10 mouse cellular contexts compared by ENCODE assay signal in the genomic region with DNA sequence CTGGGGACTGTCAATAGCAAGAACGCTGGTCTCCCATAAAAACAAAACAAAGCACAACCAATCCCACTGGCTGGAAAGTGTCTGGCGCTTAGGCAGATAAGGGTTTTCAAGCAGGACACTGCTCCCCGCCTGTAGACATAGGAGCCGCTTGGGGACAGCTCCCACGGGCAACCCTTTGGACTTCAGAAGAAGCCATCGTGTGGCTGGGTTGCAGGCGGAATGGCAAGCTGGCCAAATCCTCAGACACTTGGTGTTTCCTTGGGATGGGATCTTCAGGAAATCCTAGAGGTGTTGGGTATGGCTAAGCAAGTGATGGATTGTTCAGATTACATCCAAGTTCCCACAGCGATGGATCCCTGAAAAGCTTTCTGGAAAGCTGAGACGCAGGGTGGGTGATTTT. TPM values are rescaled to one million over a fixed set of nuclear protein-coding genes. Genes with fewer than 3 reads are reported as not detected.
DNase-seq lines count a peak whose midpoint lies in the region; ATAC-seq lines count a peak whose summit lies in the region.
"Had no signal": no experiment of that assay in that cellular context is flagged by ENCODE, and none has a peak within 500 bp of the region (broad histone marks: within the 10 kb centered on the region; RNA-seq: fewer than 3 reads in every experiment).

No protein-coding gene starts in this region.

- peaks cover 24% of the 10 kb centered on the region for H3K4me1 ChIP-seq in kidney, embryonic 15.5 days
- H3K4me1 ChIP-seq in embryonic facial prominence, embryonic 11.5 days (ENCODE audit: control insufficient read depth, insufficient read depth, low read length), result peaks cover 2% of the 10 kb centered on the region; the same call in 1 of the 2 replicates
- H3K4me1 ChIP-seq in intestine, embryonic 15.5 days (replicated peaks), result peaks cover 14% of the 10 kb centered on the region
- H3K4me1 ChIP-seq in neural tube, embryonic 11.5 days (ENCODE audit: control insufficient read depth, insufficient read depth, low read length), result 0 out of 2 replicates have a peak, but pooled peaks cover 2% of the 10 kb centered on the region

- no peak for ATAC-seq in kidney, embryonic 15.5 days (replicated peaks; ENCODE audit: low FRiP score)
- ATAC-seq in embryonic facial prominence, embryonic 11.5 days (replicated peaks; ENCODE audit: insufficient number of reproducible peaks, low FRiP score, low TSS enrichment, low read depth), result no peak
- no peak for ATAC-seq in intestine, embryonic 15.5 days
- ATAC-seq in neural tube, embryonic 11.5 days (ENCODE audit: insufficient read depth, low FRiP score, low TSS enrichment), result no peak
- no peak for ATAC-seq in erythroblast, adult 5-6 weeks (replicated peaks; ENCODE audit: low FRiP score, poor library complexity, severe bottlenecking)

- H3K9ac ChIP-seq in kidney, embryonic 15.5 days, result peak overlapping the region; percentile 46
- peak overlapping the region; percentile 67 for H3K9ac ChIP-seq in embryonic facial prominence, embryonic 11.5 days (replicated peaks; ENCODE audit: low read length)
- H3K9ac ChIP-seq in intestine, embryonic 15.5 days, result no peak overlapping the region
- peak overlapping the region; percentile 80 for H3K9ac ChIP-seq in neural tube, embryonic 11.5 days (ENCODE audit: low read length)
- H3K9ac ChIP-seq: liver, embryonic 14.5 days had no signal

- H3K36me3 ChIP-seq in kidney, embryonic 15.5 days, result peaks cover 10% of the 10 kb centered on the region
- no peaks in the 10 kb centered on the region for H3K36me3 ChIP-seq in embryonic facial prominence, embryonic 11.5 days (replicated peaks; ENCODE audit: control insufficient read depth, insufficient read depth, low read depth, low read length)
- no peaks in the 10 kb centered on the region for H3K36me3 ChIP-seq in intestine, embryonic 15.5 days
- no peaks in the 10 kb centered on the region for H3K36me3 ChIP-seq in neural tube, embryonic 11.5 days (ENCODE audit: control insufficient read depth, insufficient read depth, low read length)

- DNase-seq in kidney, postnatal 4 days, result no peak
- no peak for DNase-seq in embryonic facial prominence, embryonic 11.5 days (ENCODE audit: low spot score)
- DNase-seq in neural tube, embryonic 11.5 days (ENCODE audit: low spot score), result peak; percentile 34
- DNase-seq in T-cell, adult 2 months (ENCODE audit: low spot score), result no peak
- no peak for DNase-seq in kidney, adult 8-10 months

- H3K4me3 ChIP-seq in kidney, embryonic 15.5 days (replicated peaks), result peak overlapping the region; percentile 59
- H3K4me3 ChIP-seq in embryonic facial prominence, embryonic 11.5 days (ENCODE audit: low read depth, low read length), result peak overlapping the region; percentile 48
- peak overlapping the region; percentile 66 for H3K4me3 ChIP-seq in intestine, embryonic 15.5 days (replicated peaks)
- peak overlapping the region; percentile 56 for H3K4me3 ChIP-seq in neural tube, embryonic 11.5 days (ENCODE audit: low read depth, low read length)

- no peak overlapping the region for H3K27ac ChIP-seq in kidney, embryonic 15.5 days
- H3K27ac ChIP-seq in embryonic facial prominence, embryonic 11.5 days (replicated peaks; ENCODE audit: low read depth, low read length), result no peak overlapping the region
- H3K27ac ChIP-seq in intestine, embryonic 15.5 days, result no peak overlapping the region
- no peak overlapping the region for H3K27ac ChIP-seq in neural tube, embryonic 11.5 days (ENCODE audit: low read depth, low read length)
- H3K27ac ChIP-seq: liver, embryonic 14.5 days had no signal

- no peaks in the 10 kb centered on the region for H3K9me3 ChIP-seq in kidney, embryonic 15.5 days (replicated peaks)
- no peaks in the 10 kb centered on the region for H3K9me3 ChIP-seq in embryonic facial prominence, embryonic 11.5 days (replicated peaks; ENCODE audit: control insufficient read depth, low read length)
- no peaks in the 10 kb centered on the region for H3K9me3 ChIP-seq in intestine, embryonic 15.5 days
- H3K9me3 ChIP-seq in neural tube, embryonic 11.5 days (ENCODE audit: control insufficient read depth, low read length), result no peaks in the 10 kb centered on the region

- WGBS in kidney, embryonic 15.5 days, result 3% methylated on average over 9 of the region's 9 CpGs
- 5% methylated on average over 9 of the region's 9 CpGs for WGBS in embryonic facial prominence, embryonic 11.5 days
- 3% methylated on average over 9 of the region's 9 CpGs for WGBS in intestine, embryonic 15.5 days
- WGBS in neural tube, embryonic 11.5 days, result 3% methylated on average over 9 of the region's 9 CpGs

- H3K27me3 ChIP-seq in kidney, embryonic 15.5 days, result peaks cover 53% of the 10 kb centered on the region
- H3K27me3 ChIP-seq in embryonic facial prominence, embryonic 11.5 days (ENCODE audit: control insufficient read depth, insufficient read depth, low read length), result no peaks in the 10 kb centered on the region; the same call in 1 of the 2 replicates
- peaks cover 44% of the 10 kb centered on the region for H3K27me3 ChIP-seq in intestine, embryonic 15.5 days (replicated peaks)
- no peaks in the 10 kb centered on the region for H3K27me3 ChIP-seq in neural tube, embryonic 11.5 days (ENCODE audit: control insufficient read depth, insufficient read depth, low read length)

- peak overlapping the region; percentile 91 for H3K4me2 ChIP-seq in kidney, embryonic 15.5 days
- H3K4me2 ChIP-seq in embryonic facial prominence, embryonic 11.5 days (ENCODE audit: low read depth, low read length), result peak overlapping the region; percentile 80
- H3K4me2 ChIP-seq in intestine, embryonic 15.5 days (replicated peaks), result peak overlapping the region; percentile 100
- peak overlapping the region; percentile 53 for H3K4me2 ChIP-seq in neural tube, embryonic 11.5 days (ENCODE audit: low read depth)

RNA-seq across cellular contexts. Expression of a gene that starts 1.1 kb away (rescaled TPM):
- 4.1 and 4.2 TPM in 2 replicates for polyA plus RNA-seq in kidney, embryonic 15.5 days (2015; fragmentation: Nextera tagmentation; extraction: Ambion mirVana)
- 12.1 and 13.5 TPM in 2 replicates for polyA plus RNA-seq in embryonic facial prominence, embryonic 11.5 days (2014; fragmentation: Nextera tagmentation; extraction: Ambion mirVana)
- 2.6 and 2.7 TPM in 2 replicates for polyA plus RNA-seq in intestine, embryonic 15.5 days (2015; fragmentation: Nextera tagmentation; extraction: Ambion mirVana)
- 38.6 and 46.3 TPM in 2 replicates for polyA plus RNA-seq in neural tube, embryonic 11.5 days (2014; fragmentation: Nextera tagmentation; extraction: Ambion mirVana)
- not detected in 2 replicates for total RNA-seq in erythroblast, adult 5-6 weeks (2015; ENCODE audit: low replicate concordance)
- not detected in 2 replicates for total RNA-seq in erythroblast, adult 5-6 weeks (2017; ENCODE audit: low replicate concordance)
- polyA plus RNA-seq: spleen, adult 2 months had no signal

RNA-seq across cellular contexts. Expression of a gene that starts 4.5 kb away (rescaled TPM):
- polyA plus RNA-seq in kidney, embryonic 15.5 days (2015; fragmentation: Nextera tagmentation; extraction: Ambion mirVana), result 34.4 and 35.8 TPM in 2 replicates
- polyA plus RNA-seq in embryonic facial prominence, embryonic 11.5 days (2014; fragmentation: Nextera tagmentation; extraction: Ambion mirVana), result 41.3 and 42.0 TPM in 2 replicates
- 20.3 and 21.7 TPM in 2 replicates for polyA plus RNA-seq in intestine, embryonic 15.5 days (2015; fragmentation: Nextera tagmentation; extraction: Ambion mirVana)
- polyA plus RNA-seq in neural tube, embryonic 11.5 days (2014; fragmentation: Nextera tagmentation; extraction: Ambion mirVana), result 39.0 and 45.5 TPM in 2 replicates
- total RNA-seq in erythroblast, adult 5-6 weeks (2015; ENCODE audit: low replicate concordance), result not detected in 2 replicates
- total RNA-seq in erythroblast, adult 5-6 weeks (2017; ENCODE audit: low replicate concordance), result 2.4 and 3.4 TPM in 2 replicates

RNA-seq across cellular contexts. Expression of a gene that starts 36.4 kb away (rescaled TPM):
- polyA plus RNA-seq in kidney, embryonic 15.5 days (2015; fragmentation: Nextera tagmentation; extraction: Ambion mirVana), result 54.3 and 66.8 TPM in 2 replicates
- 32.2 and 33.2 TPM in 2 replicates for polyA plus RNA-seq in embryonic facial prominence, embryonic 11.5 days (2014; fragmentation: Nextera tagmentation; extraction: Ambion mirVana)
- 43.4 and 51.2 TPM in 2 replicates for polyA plus RNA-seq in intestine, embryonic 15.5 days (2015; fragmentation: Nextera tagmentation; extraction: Ambion mirVana)
- polyA plus RNA-seq in neural tube, embryonic 11.5 days (2014; fragmentation: Nextera tagmentation; extraction: Ambion mirVana), result 32.4 and 41.4 TPM in 2 replicates
- total RNA-seq in erythroblast, adult 5-6 weeks (2015; ENCODE audit: low replicate concordance), result 6.1 and 10.4 TPM in 2 replicates
- 2.6 and 6.7 TPM in 2 replicates for total RNA-seq in erythroblast, adult 5-6 weeks (2017; ENCODE audit: low replicate concordance)
